Mouse (Mus musculus) neutrophil, adult 65 days (primary cell): ENCODE measurements around the gene Trim30a. TPM values are rescaled to one million over a fixed set of nuclear protein-coding genes. Genes with fewer than 3 reads are reported as not detected.

Source experiments
- total RNA-seq: library from RNA; stranded (reverse); gene quantifications from 2 replicates; pipeline ENCODE4 v1.2.4, GENCODE M21; 2023

The Trim30a gene
- total RNA-seq = 35.5 and 45.3 TPM in 2 replicates

GRCm38 (mm10) chr7:104465065-104465744 lies at the start of gene Trim30a:
Gene Trim30a, minus strand, starts transcription at chr7:104465193.

GRCm38 (mm10) chr7:104507421-104508065 lies 42.5 kb upstream of the Trim30a start, which contains the start of gene Trim30d:
Gene Trim30d, minus strand, starts transcription at chr7:104507849.

GRCm38 (mm10) chr7:104400698-104401097 lies 64.3 kb downstream of the Trim30a start, which contains the start of gene Trim30c:
Gene Trim30c, minus strand, starts transcription at chr7:104400837.

GRCm38 (mm10) chr7:104369736-104370414 lies 95.1 kb downstream of the Trim30a start, which contains the start of gene Trim30b:
Gene Trim30b, minus strand, starts transcription at chr7:104369884.

Other genes starting within 250 kb of the Trim30a start
- gene Trim6, start 246.4 kb downstream of the Trim30a start, total RNA-seq = 1.9 and 6.6 TPM in 2 replicates
- 13.1 and 16.5 TPM in 2 replicates for gene Trim34a, start 220.7 kb downstream of the Trim30a start, total RNA-seq
- 13.6 and 14.6 TPM in 2 replicates for gene Trim5, start 177.1 kb downstream of the Trim30a start, total RNA-seq
- gene Trim12a, start 149.7 kb downstream of the Trim30a start, total RNA-seq = 69.1 and 76.5 TPM in 2 replicates
- gene Trim34b, start 135.7 kb downstream of the Trim30a start, total RNA-seq = 1.2 and 1.3 TPM in 2 replicates
- 25.2 and 27.9 TPM in 2 replicates for gene Trim12c, start 111.8 kb downstream of the Trim30a start, total RNA-seq
- gene Trim30b, start 95.3 kb downstream of the Trim30a start, total RNA-seq = 62.0 and 62.1 TPM in 2 replicates
- gene Trim30c, start 64.4 kb downstream of the Trim30a start, total RNA-seq = 0.39 TPM in 1 of 2 replicates, not detected in the other
- 9.4 and 10.7 TPM in 2 replicates for gene Trim30d, start 42.7 kb upstream of the Trim30a start, total RNA-seq
- gene Olfr651, start 84.9 kb upstream of the Trim30a start, total RNA-seq = not detected in 2 replicates
- not detected in 2 replicates for gene Olfr652, start 95.7 kb upstream of the Trim30a start, total RNA-seq
- not detected in 2 replicates for gene Olfr653, start 112.1 kb upstream of the Trim30a start, total RNA-seq
- gene Olfr654, start 121.8 kb upstream of the Trim30a start, total RNA-seq = not detected in 2 replicates
- gene Olfr655, start 136.6 kb upstream of the Trim30a start, total RNA-seq = 0.73 TPM in 1 of 2 replicates, not detected in the other
- gene Olfr656, start 148.8 kb upstream of the Trim30a start, total RNA-seq = not detected in 2 replicates
- not detected in 2 replicates for gene Olfr657, start 159.6 kb upstream of the Trim30a start, total RNA-seq
- not detected in 2 replicates for gene Olfr658, start 182.1 kb upstream of the Trim30a start, total RNA-seq
- gene Olfr659, start 201.6 kb upstream of the Trim30a start, total RNA-seq = not detected in 2 replicates
- not detected in 2 replicates for gene Olfr661, start 221.3 kb upstream of the Trim30a start, total RNA-seq